Mouse (Mus musculus) right cerebral cortex, postnatal 4 days (tissue): ENCODE measurements around the gene L1td1.
"Not testable (repeated sequence)": the region's sequence is repeated elsewhere in the genome, so short reads cannot be mapped to it uniquely, and the experiment has no call there.

Experiments used
- DNase-seq: peaks from one replicate; pipeline ENCODE4 v3.0.0-alpha.2; 2022

Gene L1td1

GRCm38 (mm10) chr4:98726590-98727237, at the start of gene L1td1:
TSS of gene L1td1 (plus strand) at chr4:98726734.
- no peak for DNase-seq

GRCm38 (mm10) chr4:98677506-98677905, 49.0 kb upstream of the L1td1 start:
- no peak for DNase-seq

- DNase-seq, result peak; percentile 28
Measured at GRCm38 (mm10) chr4:98686678-98687267, 39.8 kb upstream of the L1td1 start.

- no peak for DNase-seq
Measured at GRCm38 (mm10) chr4:98688116-98688515, 38.4 kb upstream of the L1td1 start.

GRCm38 (mm10) chr4:98688520-98688919, 38.0 kb upstream of the L1td1 start:
- no peak for DNase-seq

- DNase-seq, result no peak
Measured at GRCm38 (mm10) chr4:98689988-98690387, 36.5 kb upstream of the L1td1 start.

GRCm38 (mm10) chr4:98693465-98694185, 32.9 kb upstream of the L1td1 start:
- no peak for DNase-seq

GRCm38 (mm10) chr4:98697932-98698331, 28.6 kb upstream of the L1td1 start:
- no peak for DNase-seq

- no peak for DNase-seq
Measured at GRCm38 (mm10) chr4:98698921-98699320, 27.6 kb upstream of the L1td1 start.

GRCm38 (mm10) chr4:98700156-98700555, 26.4 kb upstream of the L1td1 start:
- no peak for DNase-seq

GRCm38 (mm10) chr4:98702201-98702894, 24.2 kb upstream of the L1td1 start:
- peak; percentile 75 for DNase-seq

GRCm38 (mm10) chr4:98710891-98711290, 15.6 kb upstream of the L1td1 start:
- no peak for DNase-seq

GRCm38 (mm10) chr4:98717735-98718546, 8.6 kb upstream of the L1td1 start:
- DNase-seq, result no peak

GRCm38 (mm10) chr4:98718547-98718917, 8.0 kb upstream of the L1td1 start:
- no peak for DNase-seq

GRCm38 (mm10) chr4:98722454-98722853, 4.1 kb upstream of the L1td1 start:
- peak; percentile 63 for DNase-seq

- not testable (repeated sequence) for DNase-seq
Measured at GRCm38 (mm10) chr4:98724682-98725081, 1.9 kb upstream of the L1td1 start.

GRCm38 (mm10) chr4:98725439-98725838, 1.1 kb upstream of the L1td1 start:
- no peak for DNase-seq

GRCm38 (mm10) chr4:98727295-98727958, 893 bp downstream of the L1td1 start:
- DNase-seq, result no peak

- no peak for DNase-seq
Measured at GRCm38 (mm10) chr4:98727959-98728347, 1.4 kb downstream of the L1td1 start.

- DNase-seq, result no peak
Measured at GRCm38 (mm10) chr4:98728716-98729115, 2.2 kb downstream of the L1td1 start.

- no peak for DNase-seq
Measured at GRCm38 (mm10) chr4:98733660-98734059, 7.1 kb downstream of the L1td1 start.

GRCm38 (mm10) chr4:98739753-98740152, 13.2 kb downstream of the L1td1 start:
- no peak for DNase-seq
